Mouse (Mus musculus): ENCODE measurements around the gene Rasgef1c. TPM values are rescaled to one million over a fixed set of nuclear protein-coding genes. Genes with fewer than 3 reads are reported as not detected.

The Rasgef1c gene
- polyA plus RNA-seq, 1 experiment from 2014 or later, result 0.46 TPM

- Histone ChIP-seq H3K9me3 (ENCODE audit: control insufficient read depth, low read length) (no peaks in the 10 kb centered on the region), H3K36me3 (ENCODE audit: control insufficient read depth, insufficient read depth, low read length) (no peaks in the 10 kb centered on the region), H3K27ac (ENCODE audit: low read depth) (no peak overlapping the region), H3K4me2 (ENCODE audit: low read length) (no peak overlapping the region), H3K4me3 (ENCODE audit: low read depth, low read length) (no peak overlapping the region), H3K4me1 (replicated peaks; ENCODE audit: control insufficient read depth, insufficient read depth, low read length) (no peaks in the 10 kb centered on the region), H3K27me3 (replicated peaks; ENCODE audit: control insufficient read depth, insufficient read depth, low read length) (no peaks in the 10 kb centered on the region), H3K9ac (ENCODE audit: low read length) (no peak overlapping the region)
- WGBS, result 83% methylated on average over 3 of the region's 4 CpGs
- no peak for ATAC-seq (replicated peaks; ENCODE audit: low FRiP score, low TSS enrichment, low read depth)
- no peak for DNase-seq (ENCODE audit: low spot score)
These were observed 82.4 kb downstream of the Rasgef1c start for GRCm38 (mm10) chr11:49983875-49984552.

DNA sequence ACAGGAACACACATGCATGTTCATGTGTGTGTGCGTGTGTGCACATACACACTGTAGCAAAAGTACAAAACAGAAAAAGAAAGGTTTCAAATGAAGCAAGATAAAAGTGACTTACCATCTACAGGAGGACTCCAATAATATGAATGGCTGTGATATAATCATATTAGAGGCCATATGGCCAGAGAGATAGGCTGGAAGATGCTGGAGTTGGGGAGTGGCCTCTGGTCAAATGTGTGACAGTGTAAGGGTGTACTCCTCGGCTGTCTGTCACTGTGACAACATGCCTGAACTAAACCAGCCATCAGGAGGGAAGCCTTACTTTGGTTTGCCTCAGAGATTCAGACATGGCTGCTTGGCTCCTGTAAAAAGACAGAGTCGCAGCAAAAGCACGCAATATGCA lies 83.4 kb downstream of the Rasgef1c start:
- DNase-seq (ENCODE audit: low spot score) (no peak), ATAC-seq (replicated peaks; ENCODE audit: low FRiP score, low TSS enrichment, low read depth) (no peak)
- H3K9ac ChIP-seq (ENCODE audit: low read length), result no peak overlapping the region
- WGBS, result 91% methylated on average over 4 of the region's 4 CpGs
- no peak overlapping the region for H3K27ac ChIP-seq (ENCODE audit: low read depth)
- H3K27me3 ChIP-seq (replicated peaks; ENCODE audit: control insufficient read depth, insufficient read depth, low read length), result no peaks in the 10 kb centered on the region
- no peak overlapping the region for H3K4me2 ChIP-seq (ENCODE audit: low read length)
- H3K36me3 ChIP-seq (ENCODE audit: control insufficient read depth, insufficient read depth, low read length), result no peaks in the 10 kb centered on the region
- H3K4me1 ChIP-seq (replicated peaks; ENCODE audit: control insufficient read depth, insufficient read depth, low read length), result no peaks in the 10 kb centered on the region
- no peaks in the 10 kb centered on the region for H3K9me3 ChIP-seq (ENCODE audit: control insufficient read depth, low read length)
- no peak overlapping the region for H3K4me3 ChIP-seq (ENCODE audit: low read depth, low read length)

DNA sequence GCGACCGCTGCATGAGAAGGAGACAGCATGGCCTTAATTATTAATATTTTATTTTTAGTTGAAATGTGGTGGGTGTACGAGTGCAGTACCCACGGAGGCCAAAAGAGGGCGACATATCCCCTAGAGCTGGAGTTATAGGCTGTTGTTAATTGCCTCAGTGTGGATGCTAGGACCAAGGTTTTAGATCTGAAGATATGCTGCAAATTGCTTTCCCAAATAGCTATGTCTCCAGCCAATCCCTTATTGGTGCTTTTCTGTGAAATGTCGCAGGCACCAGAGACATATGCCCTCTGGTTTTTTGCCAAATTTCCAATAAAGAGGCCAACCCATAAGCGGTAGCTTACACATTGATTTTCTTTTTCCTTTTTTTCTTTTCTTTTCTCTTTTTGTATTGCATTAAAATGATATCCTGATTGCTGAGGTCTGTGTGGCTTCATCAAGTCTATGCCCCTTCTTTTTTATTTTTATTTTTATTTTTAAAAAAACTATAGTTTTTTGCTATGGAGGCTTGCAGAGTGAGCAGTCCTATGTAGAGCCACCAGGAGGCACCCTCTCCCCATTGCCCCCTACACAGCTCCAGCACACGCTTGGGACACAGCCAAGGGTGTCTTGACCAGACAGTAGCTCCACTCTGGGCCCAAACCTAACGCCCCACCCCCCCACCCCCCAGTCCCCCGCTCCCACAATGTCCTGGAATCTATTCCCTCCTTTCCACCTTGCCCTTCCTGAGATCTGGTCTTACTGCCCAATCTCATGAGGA lies 84.8 kb downstream of the Rasgef1c start:
- Histone ChIP-seq H3K9ac (ENCODE audit: low read length) (no peak overlapping the region), H3K9me3 (ENCODE audit: control insufficient read depth, low read length) (no peaks in the 10 kb centered on the region), H3K4me1 (replicated peaks; ENCODE audit: control insufficient read depth, insufficient read depth, low read length) (no peaks in the 10 kb centered on the region), H3K27me3 (replicated peaks; ENCODE audit: control insufficient read depth, insufficient read depth, low read length) (no peaks in the 10 kb centered on the region), H3K4me2 (ENCODE audit: low read length) (no peak overlapping the region), H3K27ac (ENCODE audit: low read depth) (no peak overlapping the region), H3K36me3 (ENCODE audit: control insufficient read depth, insufficient read depth, low read length) (no peaks in the 10 kb centered on the region), H3K4me3 (ENCODE audit: low read depth, low read length) (no peak overlapping the region)
- DNase-seq (ENCODE audit: low spot score) (peak; percentile 87), ATAC-seq (replicated peaks; ENCODE audit: low FRiP score, low TSS enrichment, low read depth) (peak; percentile 64; the same call in 1 of the 2 replicates)
- WGBS, result 20% methylated on average over 10 of the region's 10 CpGs

DNA sequence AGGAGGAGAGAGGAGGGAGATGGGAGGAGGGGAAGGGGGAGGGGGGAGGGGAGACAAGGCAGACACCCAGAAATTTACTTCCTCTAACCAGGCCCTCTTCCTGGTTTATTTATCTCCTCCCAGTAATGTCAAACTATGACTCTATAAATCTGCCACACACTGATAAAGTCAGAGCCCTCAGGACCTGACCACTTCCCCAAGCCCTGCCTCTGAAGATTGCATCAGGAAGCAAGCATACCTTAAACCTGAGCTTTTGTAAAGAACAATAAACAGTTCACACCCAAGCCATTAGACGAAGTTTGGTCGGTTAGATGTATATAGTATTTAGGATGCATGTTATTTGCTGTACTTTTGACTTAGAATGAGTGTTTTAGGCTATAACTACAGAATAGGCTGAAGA lies 92.9 kb downstream of the Rasgef1c start:
- H3K4me3 ChIP-seq (ENCODE audit: low read depth, low read length), result no peak overlapping the region
- H3K27ac ChIP-seq (ENCODE audit: low read depth), result no peak overlapping the region
- no peaks in the 10 kb centered on the region for H3K36me3 ChIP-seq (ENCODE audit: control insufficient read depth, insufficient read depth, low read length)
- no peak for DNase-seq (ENCODE audit: low spot score)
- no peaks in the 10 kb centered on the region for H3K27me3 ChIP-seq (replicated peaks; ENCODE audit: control insufficient read depth, insufficient read depth, low read length)
- peak; percentile 62 for ATAC-seq (replicated peaks; ENCODE audit: low FRiP score, low TSS enrichment, low read depth)
- 29% methylated on average over 2 of the region's 2 CpGs for WGBS
- H3K9me3 ChIP-seq (ENCODE audit: control insufficient read depth, low read length), result no peaks in the 10 kb centered on the region
- no peak overlapping the region for H3K4me2 ChIP-seq (ENCODE audit: low read length)
- no peaks in the 10 kb centered on the region for H3K4me1 ChIP-seq (replicated peaks; ENCODE audit: control insufficient read depth, insufficient read depth, low read length)
- H3K9ac ChIP-seq (ENCODE audit: low read length), result no peak overlapping the region

- no peak overlapping the region for H3K9ac ChIP-seq (ENCODE audit: low read length)
- no peaks in the 10 kb centered on the region for H3K36me3 ChIP-seq (ENCODE audit: control insufficient read depth, insufficient read depth, low read length)
- H3K27ac ChIP-seq (ENCODE audit: low read depth), result no peak overlapping the region
- ATAC-seq (replicated peaks; ENCODE audit: low FRiP score, low TSS enrichment, low read depth) (no peak), DNase-seq (ENCODE audit: low spot score) (no peak)
- no peaks in the 10 kb centered on the region for H3K27me3 ChIP-seq (replicated peaks; ENCODE audit: control insufficient read depth, insufficient read depth, low read length)
- H3K9me3 ChIP-seq (ENCODE audit: control insufficient read depth, low read length), result no peaks in the 10 kb centered on the region
- no peaks in the 10 kb centered on the region for H3K4me1 ChIP-seq (replicated peaks; ENCODE audit: control insufficient read depth, insufficient read depth, low read length)
- H3K4me2 ChIP-seq (ENCODE audit: low read length), result no peak overlapping the region
- no peak overlapping the region for H3K4me3 ChIP-seq (ENCODE audit: low read depth, low read length)
- 65% methylated on average over 4 of the region's 4 CpGs for WGBS
These were observed 94.8 kb downstream of the Rasgef1c start for GRCm38 (mm10) chr11:49996398-49996797.

DNA sequence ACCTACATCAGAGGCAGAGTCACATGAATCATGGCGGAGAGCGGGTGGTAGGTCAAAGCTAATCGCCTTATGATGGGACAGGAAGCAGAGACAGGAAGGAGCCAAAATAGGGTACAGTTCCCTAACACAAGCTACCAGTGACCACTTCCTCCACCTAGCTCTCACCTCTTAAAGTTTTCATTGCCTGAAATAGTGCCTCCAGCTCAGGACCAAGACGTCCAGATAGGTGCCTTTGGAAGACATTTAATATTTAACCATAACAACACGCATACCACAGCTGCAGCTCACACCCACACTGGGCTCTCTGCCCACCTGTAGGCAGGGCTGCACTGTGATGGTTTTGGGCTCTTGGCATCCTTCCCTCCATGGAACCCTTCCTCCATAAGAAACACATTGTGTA lies 95.7 kb downstream of the Rasgef1c start:
- ATAC-seq (replicated peaks; ENCODE audit: low FRiP score, low TSS enrichment, low read depth) (no peak), DNase-seq (ENCODE audit: low spot score) (no peak)
- 71% methylated on average over 5 of the region's 5 CpGs for WGBS
- H3K4me3 ChIP-seq (ENCODE audit: low read depth, low read length), result no peak overlapping the region
- H3K4me2 ChIP-seq (ENCODE audit: low read length), result no peak overlapping the region
- no peak overlapping the region for H3K9ac ChIP-seq (ENCODE audit: low read length)
- H3K4me1 ChIP-seq (replicated peaks; ENCODE audit: control insufficient read depth, insufficient read depth, low read length), result no peaks in the 10 kb centered on the region
- no peak overlapping the region for H3K27ac ChIP-seq (ENCODE audit: low read depth)
- H3K9me3 ChIP-seq (ENCODE audit: control insufficient read depth, low read length), result no peaks in the 10 kb centered on the region
- H3K36me3 ChIP-seq (ENCODE audit: control insufficient read depth, insufficient read depth, low read length), result no peaks in the 10 kb centered on the region
- no peaks in the 10 kb centered on the region for H3K27me3 ChIP-seq (replicated peaks; ENCODE audit: control insufficient read depth, insufficient read depth, low read length)

GRCm38 (mm10) chr11:50002853-50003252 lies 101.2 kb downstream of the Rasgef1c start:
- Histone ChIP-seq H3K27ac (ENCODE audit: low read depth) (no peak overlapping the region), H3K36me3 (ENCODE audit: control insufficient read depth, insufficient read depth, low read length) (no peaks in the 10 kb centered on the region), H3K27me3 (replicated peaks; ENCODE audit: control insufficient read depth, insufficient read depth, low read length) (no peaks in the 10 kb centered on the region), H3K4me1 (replicated peaks; ENCODE audit: control insufficient read depth, insufficient read depth, low read length) (no peaks in the 10 kb centered on the region), H3K9ac (ENCODE audit: low read length) (no peak overlapping the region), H3K4me2 (ENCODE audit: low read length) (no peak overlapping the region), H3K4me3 (ENCODE audit: low read depth, low read length) (no peak overlapping the region), H3K9me3 (ENCODE audit: control insufficient read depth, low read length) (no peaks in the 10 kb centered on the region)
- ATAC-seq (replicated peaks; ENCODE audit: low FRiP score, low TSS enrichment, low read depth) (no peak), DNase-seq (ENCODE audit: low spot score) (no peak)
- WGBS, result 74% methylated on average over 4 of the region's 4 CpGs

GRCm38 (mm10) chr11:50007776-50008175 lies 106.1 kb downstream of the Rasgef1c start:
- Histone ChIP-seq H3K4me2 (ENCODE audit: low read length) (no peak overlapping the region), H3K36me3 (ENCODE audit: control insufficient read depth, insufficient read depth, low read length) (no peaks in the 10 kb centered on the region), H3K4me3 (ENCODE audit: low read depth, low read length) (no peak overlapping the region), H3K27ac (ENCODE audit: low read depth) (no peak overlapping the region), H3K9me3 (ENCODE audit: control insufficient read depth, low read length) (no peaks in the 10 kb centered on the region), H3K27me3 (replicated peaks; ENCODE audit: control insufficient read depth, insufficient read depth, low read length) (no peaks in the 10 kb centered on the region), H3K9ac (ENCODE audit: low read length) (no peak overlapping the region), H3K4me1 (replicated peaks; ENCODE audit: control insufficient read depth, insufficient read depth, low read length) (no peaks in the 10 kb centered on the region)
- DNase-seq (ENCODE audit: low spot score), result no peak
- no peak for ATAC-seq (replicated peaks; ENCODE audit: low FRiP score, low TSS enrichment, low read depth)
- WGBS, result 81% methylated on average over 10 of the region's 10 CpGs

- H3K4me1 ChIP-seq (replicated peaks; ENCODE audit: control insufficient read depth, insufficient read depth, low read length), result no peaks in the 10 kb centered on the region
- WGBS, result 46% methylated on average over 5 of the region's 5 CpGs
- ATAC-seq (replicated peaks; ENCODE audit: low FRiP score, low TSS enrichment, low read depth), result no peak
- no peak for DNase-seq (ENCODE audit: low spot score)
- no peak overlapping the region for H3K4me3 ChIP-seq (ENCODE audit: low read depth, low read length)
- no peak overlapping the region for H3K9ac ChIP-seq (ENCODE audit: low read length)
- H3K36me3 ChIP-seq (ENCODE audit: control insufficient read depth, insufficient read depth, low read length), result no peaks in the 10 kb centered on the region
- no peaks in the 10 kb centered on the region for H3K9me3 ChIP-seq (ENCODE audit: control insufficient read depth, low read length)
- H3K4me2 ChIP-seq (ENCODE audit: low read length), result no peak overlapping the region
- H3K27me3 ChIP-seq (replicated peaks; ENCODE audit: control insufficient read depth, insufficient read depth, low read length), result no peaks in the 10 kb centered on the region
- H3K27ac ChIP-seq (ENCODE audit: low read depth), result no peak overlapping the region
These were observed 106.6 kb downstream of the Rasgef1c start for GRCm38 (mm10) chr11:50008231-50008630.
